Mouse (Mus musculus): ENCODE results near the gene Crx. TPM values are rescaled to one million over a fixed set of nuclear protein-coding genes. Genes with fewer than 3 reads are reported as not detected.

Crx gene
- total and polyA plus RNA-seq, 2 experiments = not detected

DNA sequence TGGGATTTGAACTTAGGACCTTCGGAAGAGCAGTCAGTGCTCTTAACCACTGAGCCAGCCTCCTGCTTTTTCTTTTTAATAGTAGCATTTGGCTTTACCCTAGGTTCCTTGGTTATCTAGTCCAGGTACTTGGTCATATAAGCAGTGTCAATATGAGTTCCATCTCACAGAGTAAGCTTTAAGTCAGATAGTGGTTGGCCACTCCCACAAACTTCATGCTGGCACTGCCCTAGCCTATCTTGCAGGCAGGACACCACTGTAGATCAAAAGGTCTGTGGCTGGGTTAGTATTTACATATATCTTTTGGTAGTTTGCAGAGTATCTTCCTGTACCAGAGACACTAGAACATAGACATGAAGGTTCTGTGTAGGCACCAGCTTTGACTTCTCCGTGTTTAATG is 4.4 kb upstream of the Crx start:
- no peak for TF ChIP-seq POLR2A (IDR thresholded peaks at IDR 0.05; ENCODE audit: extremely low read depth, insufficient read depth, low read length)
- TF ChIP-seq CTCF (IDR thresholded peaks at IDR 0.05; ENCODE audit: low read depth, low read length) = no peak
- no peak overlapping the region for H3K27ac ChIP-seq (replicated peaks; ENCODE audit: insufficient read depth, low read depth, low read length)
- no peak for DNase-seq (ENCODE audit: extremely low read depth, low read depth, low spot score)
- 86% methylated on average over 2 of the region's 2 CpGs for WGBS
- no peak overlapping the region for H3K9ac ChIP-seq (ENCODE audit: low read depth, low read length)
- no peaks in the 10 kb centered on the region for H3K27me3 ChIP-seq (ENCODE audit: control insufficient read depth, insufficient read depth, low read length)
- no peaks in the 10 kb centered on the region for H3K4me1 ChIP-seq (ENCODE audit: control insufficient read depth, insufficient read depth, low read length)
- H3K79me2 ChIP-seq (ENCODE audit: control insufficient read depth, insufficient read depth, low read length) = no peaks in the 10 kb centered on the region
- H3K36me3 ChIP-seq (ENCODE audit: control insufficient read depth, insufficient read depth, low read length) = no peaks in the 10 kb centered on the region
- no peak overlapping the region for H3K4me3 ChIP-seq (ENCODE audit: insufficient read depth, low read depth, low read length)

GRCm38 (mm10) chr7:15882317-15882716 is 2.5 kb upstream of the Crx start, which contains the start of gene Crxos:
TSS of gene Crxos (plus strand) at chr7:15882617.
- no peak within 1 kb of the TSS for H3K9ac ChIP-seq (ENCODE audit: low read depth, low read length)
- no peaks in the 10 kb centered on the region for H3K79me2 ChIP-seq (ENCODE audit: control insufficient read depth, insufficient read depth, low read length)
- H3K4me3 ChIP-seq (ENCODE audit: insufficient read depth, low read depth, low read length) = no peak within 1 kb of the TSS
- no peaks in the 10 kb centered on the region for H3K36me3 ChIP-seq (ENCODE audit: control insufficient read depth, insufficient read depth, low read length)
- WGBS = 91% methylated on average over 2 of the region's 2 CpGs
- TF ChIP-seq CTCF (IDR thresholded peaks at IDR 0.05; ENCODE audit: low read depth, low read length) = no peak
- no peak for TF ChIP-seq POLR2A (IDR thresholded peaks at IDR 0.05; ENCODE audit: extremely low read depth, insufficient read depth, low read length)
- no peaks in the 10 kb centered on the region for H3K27me3 ChIP-seq (ENCODE audit: control insufficient read depth, insufficient read depth, low read length)
- no peaks in the 10 kb centered on the region for H3K4me1 ChIP-seq (ENCODE audit: control insufficient read depth, insufficient read depth, low read length)
- H3K27ac ChIP-seq (replicated peaks; ENCODE audit: insufficient read depth, low read depth, low read length) = no peak within 1 kb of the TSS
- no peak for DNase-seq (ENCODE audit: extremely low read depth, low read depth, low spot score)

DNA sequence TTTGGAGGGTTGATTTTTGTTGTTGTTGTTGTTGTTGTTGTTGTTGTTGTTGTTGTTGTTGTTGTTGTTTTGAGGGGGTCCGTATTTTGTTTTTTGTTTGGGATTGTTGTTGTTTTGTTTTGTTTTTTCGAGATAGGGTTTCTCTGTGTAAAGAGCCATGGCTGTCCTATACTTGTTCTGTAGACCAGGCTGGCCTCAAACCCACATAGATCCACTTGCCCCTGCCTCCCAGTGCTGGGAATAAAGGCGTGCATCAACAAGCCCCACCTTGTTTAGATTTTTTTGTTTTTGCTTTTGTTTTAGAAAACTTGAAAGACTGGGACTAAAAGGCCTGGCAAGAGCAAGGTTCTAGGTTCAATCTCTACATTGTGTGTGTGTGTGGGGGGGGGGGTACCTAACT is 2.1 kb upstream of the Crx start:
- H3K9ac ChIP-seq (ENCODE audit: low read depth, low read length) = no peak overlapping the region
- H3K36me3 ChIP-seq (ENCODE audit: control insufficient read depth, insufficient read depth, low read length) = no peaks in the 10 kb centered on the region
- H3K27ac ChIP-seq (replicated peaks; ENCODE audit: insufficient read depth, low read depth, low read length) = no peak overlapping the region
- no peak for DNase-seq (ENCODE audit: extremely low read depth, low read depth, low spot score)
- TF ChIP-seq CTCF (IDR thresholded peaks at IDR 0.05; ENCODE audit: low read depth, low read length) (no peak), POLR2A (IDR thresholded peaks at IDR 0.05; ENCODE audit: extremely low read depth, insufficient read depth, low read length) (no peak)
- no peaks in the 10 kb centered on the region for H3K27me3 ChIP-seq (ENCODE audit: control insufficient read depth, insufficient read depth, low read length)
- WGBS = 48% methylated on average over 3 of the region's 3 CpGs
- H3K4me3 ChIP-seq (ENCODE audit: insufficient read depth, low read depth, low read length) = no peak overlapping the region
- no peaks in the 10 kb centered on the region for H3K4me1 ChIP-seq (ENCODE audit: control insufficient read depth, insufficient read depth, low read length)
- H3K79me2 ChIP-seq (ENCODE audit: control insufficient read depth, insufficient read depth, low read length) = no peaks in the 10 kb centered on the region

GRCm38 (mm10) chr7:15881388-15881787 is 1.6 kb upstream of the Crx start:
- Histone ChIP-seq H3K27ac (replicated peaks; ENCODE audit: insufficient read depth, low read depth, low read length) (no peak overlapping the region), H3K4me1 (ENCODE audit: control insufficient read depth, insufficient read depth, low read length) (no peaks in the 10 kb centered on the region), H3K27me3 (ENCODE audit: control insufficient read depth, insufficient read depth, low read length) (no peaks in the 10 kb centered on the region), H3K4me3 (ENCODE audit: insufficient read depth, low read depth, low read length) (no peak overlapping the region), H3K36me3 (ENCODE audit: control insufficient read depth, insufficient read depth, low read length) (no peaks in the 10 kb centered on the region), H3K79me2 (ENCODE audit: control insufficient read depth, insufficient read depth, low read length) (no peaks in the 10 kb centered on the region), H3K9ac (ENCODE audit: low read depth, low read length) (no peak overlapping the region)
- TF ChIP-seq CTCF (IDR thresholded peaks at IDR 0.05; ENCODE audit: low read depth, low read length) (no peak), POLR2A (IDR thresholded peaks at IDR 0.05; ENCODE audit: extremely low read depth, insufficient read depth, low read length) (no peak)
- no peak for DNase-seq (ENCODE audit: extremely low read depth, low read depth, low spot score)
- WGBS = 20% methylated on average over 7 of the region's 7 CpGs

- WGBS = 80% methylated on average over 4 of the region's 4 CpGs
- H3K9ac ChIP-seq (ENCODE audit: low read depth, low read length) = no peak overlapping the region
- H3K36me3 ChIP-seq (ENCODE audit: control insufficient read depth, insufficient read depth, low read length) = no peaks in the 10 kb centered on the region
- H3K27ac ChIP-seq (replicated peaks; ENCODE audit: insufficient read depth, low read depth, low read length) = no peak overlapping the region
- H3K4me1 ChIP-seq (ENCODE audit: control insufficient read depth, insufficient read depth, low read length) = no peaks in the 10 kb centered on the region
- no peaks in the 10 kb centered on the region for H3K27me3 ChIP-seq (ENCODE audit: control insufficient read depth, insufficient read depth, low read length)
- no peaks in the 10 kb centered on the region for H3K79me2 ChIP-seq (ENCODE audit: control insufficient read depth, insufficient read depth, low read length)
- TF ChIP-seq CTCF (IDR thresholded peaks at IDR 0.05; ENCODE audit: low read depth, low read length) (no peak), POLR2A (IDR thresholded peaks at IDR 0.05; ENCODE audit: extremely low read depth, insufficient read depth, low read length) (no peak)
- no peak for DNase-seq (ENCODE audit: extremely low read depth, low read depth, low spot score)
- no peak overlapping the region for H3K4me3 ChIP-seq (ENCODE audit: insufficient read depth, low read depth, low read length)
Measured at GRCm38 (mm10) chr7:15864104-15864503, 15.7 kb downstream of the Crx start.

- no peaks in the 10 kb centered on the region for H3K79me2 ChIP-seq (ENCODE audit: control insufficient read depth, insufficient read depth, low read length)
- no peak for TF ChIP-seq POLR2A (IDR thresholded peaks at IDR 0.05; ENCODE audit: extremely low read depth, insufficient read depth, low read length)
- TF ChIP-seq CTCF (IDR thresholded peaks at IDR 0.05; ENCODE audit: low read depth, low read length) = peak; percentile 36; the same call in 1 of the 2 replicates
- no peaks in the 10 kb centered on the region for H3K36me3 ChIP-seq (ENCODE audit: control insufficient read depth, insufficient read depth, low read length)
- WGBS = 38% methylated on average over 2 of the region's 2 CpGs
- no peak overlapping the region for H3K27ac ChIP-seq (replicated peaks; ENCODE audit: insufficient read depth, low read depth, low read length)
- no peaks in the 10 kb centered on the region for H3K27me3 ChIP-seq (ENCODE audit: control insufficient read depth, insufficient read depth, low read length)
- no peak overlapping the region for H3K9ac ChIP-seq (ENCODE audit: low read depth, low read length)
- no peaks in the 10 kb centered on the region for H3K4me1 ChIP-seq (ENCODE audit: control insufficient read depth, insufficient read depth, low read length)
- H3K4me3 ChIP-seq (ENCODE audit: insufficient read depth, low read depth, low read length) = no peak overlapping the region
- DNase-seq (ENCODE audit: extremely low read depth, low read depth, low spot score) = no peak
Measured at GRCm38 (mm10) chr7:15859657-15860056, 20.1 kb downstream of the Crx start.
